Mouse (Mus musculus) left cerebral cortex, adult 11 months (tissue): ENCODE results near the gene Polr3b.

Source experiments
- DNase-seq: peaks from one replicate; pipeline ENCODE4 v3.0.0; 2022; ENCODE audit warnings: low spot score

The Polr3b gene

DNA sequence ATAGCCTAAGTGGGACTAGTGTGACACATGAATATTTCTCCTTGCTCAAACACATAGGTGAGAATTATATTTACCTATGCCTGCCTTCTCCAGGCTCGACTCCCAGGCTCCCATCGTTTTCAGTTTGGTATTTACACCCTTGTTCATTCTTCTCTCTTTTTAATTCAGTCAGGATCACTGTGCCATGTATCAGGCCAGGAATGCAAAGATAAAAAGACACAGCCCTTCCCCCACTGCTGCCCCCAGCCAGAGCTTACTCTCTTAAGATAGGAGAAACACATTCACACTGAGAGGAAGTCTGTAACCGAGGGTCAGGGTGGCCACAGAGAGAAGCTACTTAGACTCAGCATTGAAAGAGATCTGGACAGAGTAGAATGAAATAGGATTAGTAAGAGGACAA is 10.4 kb upstream of the Polr3b start:
- no peak for DNase-seq

DNA sequence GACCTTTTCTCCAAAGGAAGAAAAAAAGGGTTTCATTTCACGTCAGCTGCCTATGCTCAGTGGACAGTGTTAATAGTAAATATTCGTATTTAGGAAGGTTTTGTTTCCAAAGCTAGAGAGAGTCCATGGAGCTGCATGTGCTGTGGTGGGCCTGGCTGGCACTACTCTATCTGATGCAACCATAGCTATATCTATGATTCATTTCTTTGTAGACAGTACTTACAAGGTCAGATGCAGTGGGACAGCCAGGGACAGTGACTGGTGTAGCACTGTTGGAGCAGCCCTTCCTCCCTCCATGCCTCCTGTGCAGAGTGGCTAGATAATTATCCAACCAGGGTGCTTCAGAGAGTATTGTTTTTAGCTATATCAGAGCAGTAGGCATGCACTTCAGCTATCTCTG is 9.8 kb upstream of the Polr3b start:
- no peak for DNase-seq

DNA sequence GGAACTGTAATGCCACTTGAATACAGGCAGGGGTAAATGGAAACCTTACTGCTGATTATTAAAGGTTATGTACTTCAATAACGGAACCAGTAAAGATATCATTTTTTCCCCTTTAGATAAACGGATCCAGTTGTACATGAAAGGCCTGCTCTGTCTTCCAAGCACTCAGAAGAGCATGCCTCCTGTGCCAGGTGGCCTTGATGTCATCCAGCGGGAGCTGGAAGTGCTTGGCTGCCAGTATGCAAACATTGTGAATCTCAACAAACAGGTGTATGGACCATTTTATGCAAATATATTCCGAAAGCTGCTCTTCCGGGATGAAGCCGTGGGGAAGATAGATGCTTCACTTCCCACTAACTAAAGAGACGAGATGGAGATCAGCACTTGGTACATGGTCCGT is 8.7 kb upstream of the Polr3b start:
- no peak for DNase-seq

DNA sequence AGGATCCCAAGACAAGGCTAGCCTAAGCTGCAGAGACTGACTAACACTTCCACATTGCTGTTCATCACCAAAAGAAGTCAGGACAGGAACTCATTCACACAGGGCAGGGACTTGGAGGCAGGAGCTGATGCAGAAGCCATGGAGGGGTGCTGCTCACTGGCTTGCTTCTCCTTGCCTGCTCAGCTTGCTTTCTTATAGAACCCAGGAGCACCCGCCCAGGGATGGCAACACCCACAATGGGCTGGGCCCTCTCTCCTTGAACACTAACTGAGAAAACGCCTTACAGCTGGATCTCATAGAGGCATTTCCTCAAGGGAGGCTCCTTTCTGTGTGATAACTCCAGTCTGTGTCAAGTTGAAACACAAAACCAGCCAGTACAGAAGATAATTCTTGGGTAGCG is 7.0 kb upstream of the Polr3b start:
- DNase-seq, result no peak

DNA sequence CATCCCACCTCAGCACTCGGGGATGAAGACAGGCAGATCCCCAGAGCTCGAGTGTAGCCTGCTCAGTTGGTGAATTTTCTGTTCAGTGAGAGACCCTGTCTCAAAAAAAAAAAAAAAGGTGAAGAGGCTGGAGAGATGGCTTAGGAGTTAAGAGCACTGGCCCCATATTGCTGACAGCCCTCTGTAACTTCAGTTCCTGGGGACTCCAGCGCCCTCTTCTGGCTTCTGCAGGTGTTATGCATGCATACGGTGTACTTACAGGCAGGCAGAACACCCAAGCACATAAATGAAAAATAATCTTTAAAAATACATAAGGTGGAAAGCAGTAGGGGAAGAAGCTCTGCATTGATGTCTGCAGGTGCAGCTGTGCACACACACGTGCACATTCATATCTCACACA is 9.1 kb downstream of the Polr3b start:
- DNase-seq, result no peak

DNA sequence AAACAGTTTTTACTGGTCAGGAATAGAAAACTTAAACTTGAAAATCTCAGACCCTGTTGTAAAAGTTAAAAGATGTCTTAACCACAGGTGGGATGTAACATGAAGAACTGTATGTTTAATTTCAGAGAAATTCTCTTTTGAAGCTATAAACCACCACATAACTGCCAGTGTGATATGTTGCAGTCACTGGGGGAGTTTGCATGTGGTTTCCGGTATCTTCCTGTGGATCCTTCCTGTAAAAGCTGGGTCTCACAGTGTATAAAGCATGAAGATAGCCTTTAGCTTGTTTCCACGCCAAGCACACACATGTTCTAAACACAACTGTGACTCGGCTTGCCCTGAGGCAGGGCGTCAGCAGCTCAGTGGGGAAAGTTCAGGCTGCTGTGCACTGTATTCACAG is 9.9 kb downstream of the Polr3b start:
- DNase-seq, result no peak

DNA sequence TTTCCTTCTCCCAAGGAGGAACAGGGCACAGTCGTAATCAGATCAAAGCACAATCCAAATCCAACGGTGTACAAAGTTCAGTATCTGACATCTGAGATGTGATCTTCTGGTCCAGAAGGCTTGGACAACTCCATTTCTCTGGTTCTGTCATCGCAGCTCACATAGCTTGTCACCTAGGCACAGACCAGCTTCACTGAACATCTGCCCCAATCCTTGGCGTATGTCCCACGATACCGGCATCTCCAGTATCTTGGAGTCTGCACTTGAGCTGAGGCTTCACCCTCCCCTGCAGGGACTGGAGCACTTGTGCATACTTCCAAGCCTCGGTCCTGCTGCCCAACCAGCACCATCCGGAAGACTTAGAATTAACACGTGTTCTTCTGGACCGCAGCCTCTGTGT is 14.6 kb downstream of the Polr3b start:
- DNase-seq, result no peak

DNA sequence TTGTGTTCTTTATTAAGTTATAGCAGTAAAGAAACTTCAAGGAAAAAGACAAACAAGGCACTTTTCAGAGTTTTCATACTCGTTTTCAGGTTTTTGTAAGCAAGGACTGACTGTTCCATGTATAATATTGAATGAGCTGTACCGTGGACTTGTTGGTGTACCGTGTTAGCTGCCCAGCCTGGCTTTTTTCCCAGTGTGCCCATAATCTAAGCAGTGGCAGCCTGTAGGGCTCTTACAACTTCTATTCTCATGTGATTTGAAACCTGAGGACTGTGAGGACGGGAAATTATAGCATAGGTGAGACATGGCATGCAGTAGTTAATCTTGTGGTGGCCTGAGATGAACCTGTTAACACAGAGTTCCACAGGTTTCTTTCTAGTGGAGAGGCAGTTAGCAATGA is 16.3 kb downstream of the Polr3b start:
- DNase-seq, result no peak

DNA sequence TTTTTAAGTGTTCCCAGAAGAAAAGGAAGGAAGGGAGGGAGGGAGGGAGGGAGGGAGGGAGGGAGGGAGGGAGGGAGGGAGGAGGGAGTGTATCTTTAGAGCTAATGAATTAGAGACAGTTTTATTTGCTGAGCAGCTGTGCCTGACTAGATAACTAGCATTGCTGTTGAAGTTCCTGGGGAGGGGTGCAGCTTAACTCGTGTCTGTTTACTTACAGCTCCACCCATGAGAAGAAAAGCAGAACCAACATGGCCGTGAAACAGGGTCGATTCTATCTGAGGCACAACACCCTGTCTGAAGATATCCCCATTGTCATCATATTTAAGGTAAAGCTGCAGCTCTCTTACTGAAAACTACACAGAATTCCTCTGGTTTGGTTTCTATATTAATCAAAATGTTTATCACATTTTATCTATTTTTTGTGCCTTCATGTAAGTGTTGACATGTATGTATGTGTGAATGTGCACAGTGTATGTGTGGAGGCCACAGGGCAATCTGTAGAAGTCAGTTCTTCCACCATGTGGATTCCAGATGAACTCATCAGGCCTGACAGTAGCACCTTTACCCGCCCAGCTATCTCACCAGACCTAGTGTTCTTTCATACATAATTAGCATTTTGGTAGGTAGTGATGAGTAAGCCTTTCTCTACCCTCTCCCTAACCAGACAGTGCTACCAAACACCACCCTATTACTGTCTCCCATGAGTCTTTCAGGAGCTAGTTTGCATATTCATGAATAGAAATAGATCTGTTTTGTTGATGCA is 17.6 kb downstream of the Polr3b start:
- no peak for DNase-seq

DNA sequence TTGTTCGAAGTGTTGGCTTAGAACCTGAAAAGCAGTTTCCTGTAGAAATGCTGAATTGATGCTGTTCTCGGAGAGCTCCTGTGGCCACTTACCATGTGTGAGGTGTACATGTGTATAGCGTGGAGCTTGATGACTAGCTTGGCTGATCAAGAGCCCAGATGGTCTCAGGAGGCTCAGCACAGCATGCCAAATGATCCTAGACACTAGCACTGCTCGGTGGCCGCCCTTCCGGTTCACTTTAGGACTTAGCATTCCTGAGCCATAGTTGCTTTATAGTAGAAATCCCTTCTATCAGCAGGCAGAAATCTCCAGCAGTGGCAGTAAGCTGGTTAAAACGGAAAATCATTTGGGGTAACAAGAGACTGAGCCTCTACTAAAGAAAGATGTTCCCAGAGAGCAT is 18.8 kb downstream of the Polr3b start:
- no peak for DNase-seq

DNA sequence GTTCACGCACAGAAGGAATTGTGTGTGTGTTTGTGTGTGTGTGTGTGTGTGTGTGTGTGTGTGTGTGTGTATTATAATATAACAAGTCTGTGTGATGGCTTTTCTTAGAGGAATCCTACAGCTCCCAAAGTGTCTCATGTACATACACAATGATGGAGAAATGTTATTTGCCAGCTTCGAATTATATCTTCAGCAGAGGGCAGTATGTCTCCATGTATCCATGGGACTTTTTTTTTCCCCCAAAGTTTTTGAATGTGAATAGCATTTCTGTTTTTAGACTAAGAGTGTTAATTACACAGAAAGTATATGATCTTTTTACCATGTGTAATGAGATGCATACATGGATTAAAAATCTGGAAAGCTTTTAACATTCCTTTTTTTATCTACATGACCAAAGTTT is 19.5 kb downstream of the Polr3b start:
- DNase-seq, result no peak

DNA sequence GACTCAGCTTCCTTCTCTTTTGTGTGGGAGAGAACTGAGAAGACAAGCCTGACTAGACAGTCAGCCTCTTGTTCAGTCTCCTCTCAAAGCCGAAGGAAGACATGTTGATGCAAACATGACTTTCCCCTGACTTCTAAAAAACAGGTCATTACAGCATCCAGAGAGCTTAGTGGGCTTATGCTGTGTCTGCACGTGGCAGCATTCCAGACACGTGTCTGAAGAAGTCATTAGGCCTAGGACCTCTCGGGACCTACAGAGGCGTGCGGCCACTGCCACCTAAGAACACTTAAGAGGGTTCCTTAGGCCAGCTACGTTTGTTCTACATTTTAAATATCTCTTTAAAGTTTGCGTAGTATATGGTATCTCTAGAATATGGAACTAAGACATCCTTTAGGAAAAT is 23.8 kb downstream of the Polr3b start:
- DNase-seq, result no peak

DNA sequence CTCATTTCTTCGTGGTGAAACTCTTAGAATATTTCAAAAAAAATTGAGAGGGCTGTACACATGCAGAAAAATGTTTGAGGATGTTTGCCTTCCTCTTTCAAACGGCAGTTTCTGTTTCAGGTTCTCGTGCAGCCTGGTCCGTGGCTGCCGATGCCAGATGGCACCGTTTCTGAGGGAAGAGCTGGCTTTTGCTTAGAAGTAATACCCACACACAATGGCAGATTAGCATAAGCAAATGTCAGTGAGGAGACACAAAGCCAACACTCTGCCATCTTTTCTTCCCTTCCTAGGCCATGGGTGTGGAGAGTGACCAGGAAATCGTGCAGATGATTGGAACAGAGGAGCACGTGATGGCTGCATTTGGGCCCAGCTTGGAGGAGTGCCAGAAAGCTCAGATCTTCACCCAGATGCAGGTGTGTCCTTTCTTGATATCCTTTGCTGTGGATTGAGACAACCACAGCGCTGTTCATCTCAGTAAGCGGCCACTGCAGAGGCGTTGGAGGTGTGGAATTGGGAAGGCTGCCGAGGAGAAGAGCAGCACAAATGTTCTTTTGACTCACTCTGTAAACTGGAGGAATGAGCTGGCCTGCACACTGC is 24.5 kb downstream of the Polr3b start:
- peak; percentile 36 for DNase-seq

DNA sequence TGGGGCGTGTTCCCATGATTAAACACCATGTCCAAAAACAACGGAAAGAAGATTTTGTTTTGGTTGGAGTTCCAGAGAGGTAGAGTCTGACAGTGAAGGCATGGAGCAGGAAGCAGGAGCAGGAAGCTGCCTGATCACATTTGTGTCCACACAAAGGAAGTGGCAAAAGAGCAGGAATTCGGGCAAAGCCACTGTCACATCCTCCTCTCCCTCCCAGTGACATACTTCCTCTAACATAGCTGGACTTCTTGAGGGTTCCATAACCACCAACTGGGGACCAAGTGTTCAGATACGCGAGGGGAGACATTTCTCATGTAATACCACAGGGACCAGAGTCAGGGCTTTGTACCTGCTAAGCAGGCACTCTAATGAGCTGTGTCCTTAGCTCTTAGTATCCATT is 25.2 kb downstream of the Polr3b start:
- no peak for DNase-seq

DNA sequence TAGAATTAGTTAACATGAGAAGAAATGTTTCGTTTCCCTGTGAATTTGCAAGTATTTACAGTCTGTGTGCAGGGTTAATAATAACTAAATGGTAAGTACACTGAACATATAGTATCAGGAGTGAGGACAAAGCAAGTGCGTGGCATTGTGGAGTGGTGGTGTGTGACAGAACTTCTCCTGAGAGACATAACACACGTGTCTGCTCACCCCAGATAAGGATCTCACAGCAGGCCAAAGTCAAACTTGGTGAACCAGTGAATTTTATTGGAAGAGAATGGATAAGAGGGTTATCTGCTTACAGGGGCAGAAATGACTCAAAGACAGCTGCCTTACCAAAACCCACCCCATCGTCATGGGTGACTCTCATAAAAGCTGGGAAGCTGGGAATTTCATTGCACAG is 26.8 kb downstream of the Polr3b start:
- DNase-seq, result no peak

DNA sequence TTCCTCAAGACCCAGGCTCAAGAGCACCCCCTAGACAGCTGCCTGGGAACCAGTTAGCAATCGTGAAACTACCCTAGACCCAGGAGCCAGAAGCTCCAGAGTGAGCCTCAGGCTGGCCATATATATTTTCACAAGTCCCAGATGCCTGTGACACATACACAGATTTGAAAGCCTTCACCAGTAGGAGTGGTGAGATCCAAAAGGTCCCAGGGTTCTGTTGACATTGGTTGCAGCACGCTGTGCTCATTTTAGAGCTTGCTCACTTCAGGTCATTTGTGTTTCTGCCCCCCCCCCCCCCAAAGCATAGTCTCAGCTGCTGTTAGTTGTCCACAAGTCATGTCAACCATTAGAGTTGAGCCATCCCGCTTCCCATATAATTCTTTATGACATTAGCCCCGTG is 31.9 kb downstream of the Polr3b start:
- no peak for DNase-seq

DNA sequence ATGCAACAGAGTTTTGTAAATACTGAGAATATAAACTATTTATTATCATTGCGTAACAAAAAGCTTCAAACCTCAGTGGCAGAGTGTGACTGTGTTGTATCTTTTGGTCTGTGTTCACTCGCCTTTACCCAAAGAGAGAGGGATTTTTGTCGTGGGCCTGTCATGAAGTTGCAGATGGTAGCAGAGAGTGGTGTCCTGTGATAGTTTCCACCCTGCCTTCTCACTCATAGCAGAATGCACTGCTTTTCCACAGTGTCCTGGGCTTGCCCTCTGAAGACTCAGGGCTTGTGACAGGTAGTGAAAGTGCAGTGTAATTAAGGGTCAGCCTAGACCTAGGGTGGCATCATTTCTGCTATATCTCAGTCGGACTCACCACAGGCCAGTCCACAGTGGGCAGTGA is 32.6 kb downstream of the Polr3b start:
- DNase-seq, result no peak

DNA sequence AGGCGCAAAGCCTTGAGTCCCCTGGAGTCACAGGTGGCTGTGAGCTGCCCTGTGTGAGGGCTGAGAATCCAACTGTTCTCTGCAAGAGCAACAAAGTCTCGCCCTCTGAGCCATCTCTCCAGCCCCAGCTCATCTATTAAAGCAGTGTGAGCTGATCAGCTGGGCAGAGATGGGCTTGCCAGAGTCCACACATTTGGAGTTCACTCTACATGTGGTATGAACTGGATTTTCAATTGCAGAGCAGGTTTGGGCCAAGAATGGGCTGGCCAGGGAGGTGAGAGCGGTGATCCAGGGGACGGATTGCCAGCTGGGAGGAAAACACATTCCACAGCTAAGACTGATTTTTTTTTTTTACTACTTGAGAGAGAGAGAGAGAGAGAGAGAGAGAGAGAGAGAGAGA is 34.5 kb downstream of the Polr3b start:
- DNase-seq, result no peak

DNA sequence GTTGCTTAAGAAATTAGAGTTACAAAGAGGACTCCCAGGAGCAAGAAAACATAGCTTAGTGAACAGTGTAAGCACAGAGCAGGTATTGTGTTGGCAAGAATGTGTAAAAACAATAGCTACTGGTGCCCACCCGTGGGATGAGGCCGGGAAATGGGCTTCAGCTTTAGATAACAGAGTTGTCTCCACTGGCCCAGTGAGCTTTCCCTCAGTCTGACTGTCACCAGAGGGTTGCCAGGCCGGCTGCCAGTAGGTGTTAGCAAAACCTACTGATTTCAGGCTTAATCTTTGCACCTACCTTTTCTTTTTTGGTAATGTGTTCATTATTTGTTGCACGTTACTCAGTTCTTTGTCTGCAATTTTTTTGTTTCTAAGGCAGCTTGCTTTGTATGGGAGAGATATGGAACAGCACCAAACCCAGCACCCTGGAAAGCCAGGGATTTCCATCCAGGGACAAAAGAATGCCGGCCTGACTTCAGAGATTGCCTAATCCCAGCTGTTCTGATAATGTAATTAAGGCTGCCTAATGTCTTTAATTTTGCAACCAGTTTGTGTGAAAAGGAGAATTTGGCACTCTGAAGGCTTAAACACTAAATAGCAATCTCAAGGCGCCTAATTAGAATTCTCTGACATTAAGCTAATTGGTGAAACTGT is 35.5 kb downstream of the Polr3b start:
- no peak for DNase-seq

DNA sequence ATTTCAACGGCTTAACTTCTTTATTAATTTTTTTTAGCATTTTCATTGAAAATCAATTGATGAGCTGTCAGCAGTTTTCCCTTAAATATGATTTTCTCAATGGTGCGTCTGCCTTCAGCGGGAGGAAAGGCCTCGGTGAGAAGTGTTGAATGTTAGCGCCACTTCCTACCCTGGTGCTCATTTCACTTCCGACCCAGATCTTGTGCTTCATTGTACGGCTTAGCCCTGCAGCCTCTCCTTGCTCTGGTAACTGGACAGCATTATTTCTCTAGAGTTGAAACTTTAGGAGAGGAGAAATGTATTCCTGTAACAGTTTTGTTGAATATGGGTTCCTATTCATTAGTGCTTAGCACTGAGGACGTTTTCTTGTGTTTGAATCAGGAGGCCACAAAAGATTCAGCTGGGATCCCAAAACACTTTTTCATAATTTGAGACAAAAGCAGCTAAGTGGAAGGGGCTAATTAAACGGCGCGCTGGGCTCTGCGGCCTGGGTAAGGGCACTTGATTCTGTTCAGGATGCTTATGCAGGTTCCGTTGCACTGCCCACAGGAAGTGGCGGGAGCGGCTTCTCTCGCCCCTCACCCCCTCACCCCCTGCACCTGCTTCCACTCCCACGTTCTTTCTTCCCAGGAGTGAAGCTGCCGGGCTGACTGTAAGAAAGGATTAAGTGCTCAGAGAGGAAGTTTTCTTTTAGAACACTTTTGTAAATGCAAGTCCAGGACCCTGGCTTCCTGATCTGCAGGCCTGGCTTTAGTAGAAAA is 36.2 kb downstream of the Polr3b start:
- no peak for DNase-seq

DNA sequence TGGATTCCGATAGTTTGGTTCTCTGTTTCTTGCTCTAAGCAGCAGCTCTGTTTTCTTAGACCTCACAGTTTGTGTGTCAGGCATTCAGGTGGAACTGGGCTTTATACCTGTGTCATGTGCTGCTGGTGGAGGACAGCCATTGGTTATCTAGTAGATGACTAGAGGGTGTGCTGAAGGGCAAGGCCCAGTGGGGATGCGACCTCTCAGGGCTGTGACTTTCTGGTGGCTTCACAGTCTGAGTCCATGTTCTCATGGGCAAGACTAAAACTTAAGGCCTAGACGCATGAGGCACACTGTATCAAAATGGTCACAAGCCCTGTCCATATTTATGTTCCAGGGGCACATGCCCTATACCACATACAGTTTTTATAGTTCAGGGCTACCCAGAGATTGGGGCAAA is 37.2 kb downstream of the Polr3b start:
- no peak for DNase-seq

DNA sequence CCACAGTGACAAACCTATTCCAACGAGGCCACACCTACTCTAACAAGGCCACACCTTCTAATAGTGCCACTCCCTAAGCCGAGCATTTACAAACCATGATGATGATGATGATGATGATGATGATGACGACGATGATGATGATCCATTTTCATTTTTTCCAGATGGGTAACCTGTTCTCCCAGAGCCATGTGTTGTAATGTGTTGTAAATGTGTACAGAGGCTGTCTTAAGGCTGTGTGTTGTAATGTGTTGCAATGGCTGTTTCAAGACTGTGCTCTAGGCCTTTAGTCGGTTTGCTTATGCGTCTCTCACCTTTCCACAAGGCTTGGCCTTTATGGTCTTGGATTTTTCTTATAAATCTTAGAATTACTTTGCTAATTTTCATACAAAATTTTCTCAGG is 40.0 kb downstream of the Polr3b start:
- DNase-seq, result no peak

DNA sequence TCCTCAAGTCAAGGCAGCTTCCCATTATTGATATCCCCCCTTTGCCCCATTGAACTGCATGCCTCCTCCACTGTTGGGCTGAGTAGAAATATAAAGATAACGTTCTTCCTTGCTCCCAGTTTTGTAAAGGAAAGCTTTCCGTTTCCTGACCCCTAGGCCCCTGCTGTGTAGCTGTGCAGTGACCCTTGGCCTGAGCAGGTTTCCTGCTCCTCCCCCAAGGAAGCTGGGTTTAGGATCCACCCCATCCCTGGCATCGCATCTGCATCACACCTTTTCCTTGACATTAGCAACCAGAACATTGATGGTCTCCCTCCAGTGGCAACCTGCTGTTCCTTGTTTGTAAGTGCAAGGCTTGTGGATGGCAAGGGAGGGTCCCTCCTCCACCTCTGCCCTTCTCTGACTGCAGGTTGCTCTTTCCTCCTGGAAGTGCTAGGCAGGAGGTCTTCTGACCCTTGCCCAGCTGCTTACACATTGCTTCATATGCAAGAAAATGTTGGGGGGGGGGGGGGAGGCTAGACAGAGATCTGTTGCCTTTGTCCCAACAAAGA is 43.7 kb downstream of the Polr3b start:
- DNase-seq, result no peak
